Mouse (Mus musculus) ES-E14 (cell line): ENCODE results near the gene Gabra5. TPM values are rescaled to one million over a fixed set of nuclear protein-coding genes. Genes with fewer than 3 reads are reported as not detected.
A peak's percentile ranks its signal among the peaks of the same experiment; 100 is the strongest.

ENCODE experiments used
- DNase-seq: peaks from one replicate; pipeline ENCODE4 v3.0.0-alpha.2; 2013; ENCODE audit warnings: low read depth, low spot score
- H3K27ac ChIP-seq: 2 replicates; pipeline ENCODE4 v1.5.1; 2012; ENCODE audit warnings: low read depth, mild to moderate bottlenecking, low read length, moderate library complexity, mixed read lengths; ENCODE audit not compliant: poor library complexity, insufficient read depth, severe bottlenecking
- H3K36me3 ChIP-seq: 2 replicates; pipeline ENCODE4 v1.6.1; 2012; ENCODE audit warnings: mild to moderate bottlenecking, low read length, moderate library complexity, mixed read lengths; ENCODE audit not compliant: control insufficient read depth, poor library complexity, insufficient read depth, severe bottlenecking
- H3K4me1 ChIP-seq, 2 experiments: fragments of 150-350 bp in 1 of 2; sonication (generic) in 1 of 2; 2 replicates each; pipeline ENCODE4 v1.6.1; 2012; ENCODE audit warnings: low read length in 2 of 2, mild to moderate bottlenecking in 1 of 2, mixed read lengths in 1 of 2; ENCODE audit not compliant: control insufficient read depth in 2 of 2, insufficient read depth in 2 of 2, poor library complexity in 1 of 2
- H3K4me3 ChIP-seq, 2 experiments: fragments of 150-350 bp in 1 of 2; sonication (generic) in 1 of 2; 2 replicates each; pipeline ENCODE4 v1.5.1; 2012; ENCODE audit warnings: low read length in 2 of 2, low read depth in 1 of 2, mild to moderate bottlenecking in 1 of 2, mixed read lengths in 1 of 2; ENCODE audit not compliant: insufficient read depth in 1 of 2, poor library complexity in 1 of 2, severe bottlenecking in 1 of 2
- H3K9ac ChIP-seq: 2 replicates; pipeline ENCODE4 v1.6.1; 2012; ENCODE audit warnings: low read depth, mild to moderate bottlenecking, low read length, mixed read lengths; ENCODE audit not compliant: poor library complexity, insufficient read depth, severe bottlenecking
- H3K9me3 ChIP-seq: fragments of 150-350 bp; sonication (generic); 2 replicates; pipeline ENCODE4 v1.6.1; 2012; ENCODE audit warnings: low read depth, mild to moderate bottlenecking, low read length; ENCODE audit not compliant: control insufficient read depth, insufficient read depth
- CHD2 ChIP-seq: IDR thresholded peaks from 2 replicates; pipeline ENCODE4 v1.6.1; 2014; ENCODE audit warnings: mild to moderate bottlenecking, low read depth, low read length, inconsistent platforms
- HCFC1 ChIP-seq: IDR thresholded peaks from 2 replicates; pipeline ENCODE4 v1.6.1; 2012; ENCODE audit warnings: low read length, inconsistent platforms, borderline replicate concordance; ENCODE audit not compliant: insufficient read depth
- MAFK ChIP-seq: IDR thresholded peaks from 2 replicates; pipeline ENCODE4 v1.6.1; 2014; ENCODE audit warnings: mild to moderate bottlenecking, low read depth, low read length, inconsistent platforms; ENCODE audit not compliant: insufficient read depth
- ZC3H11A ChIP-seq: IDR thresholded peaks from 2 replicates; pipeline ENCODE4 v1.6.1; 2012; ENCODE audit warnings: low read depth, mild to moderate bottlenecking, inconsistent platforms, low read length, borderline replicate concordance
- ZNF384 ChIP-seq: IDR thresholded peaks from 2 replicates; pipeline ENCODE4 v1.6.1; 2012; ENCODE audit warnings: low read depth, low read length, inconsistent platforms
- in situ Hi-C, 2 experiments: fragments of 600-800 bp; cut with MboI; formaldehyde crosslinking; loops; one replicate each; pipeline ENCODE4 v1.15.1; 2025; ENCODE audit warnings: low sequenced_read_pairs in 2 of 2, inconsistent platforms in 1 of 2; ENCODE audit not compliant: unreplicated experiment in 2 of 2
- total RNA-seq: library from RNA; depleted of rRNA; stranded (reverse); fragments of 300-350 nt; gene quantifications from 2 replicates; pipeline ENCODE4 v1.2.3, GENCODE M21; 2012; rRNA removed

Gabra5 gene
- 0.48 and 0.49 TPM in 2 replicates for total RNA-seq

- H3K9ac ChIP-seq = peak within 1 kb of the TSS; percentile 52
- DNase-seq = peak; percentile 46
- in situ Hi-C loops = no loop called here
- H3K27ac ChIP-seq = no peak within 1 kb of the TSS
- no peak for TF ChIP-seq MAFK
- TF ChIP-seq HCFC1 = no peak
- no peak for TF ChIP-seq ZNF384
- no peak for TF ChIP-seq CHD2
- no peak for TF ChIP-seq ZC3H11A
- H3K36me3 ChIP-seq = no peaks in the 10 kb centered on the region
- H3K4me3 ChIP-seq = peak within 1 kb of the TSS; percentile 49 to 70
- H3K9me3 ChIP-seq = no peaks in the 10 kb centered on the region
- no peaks in the 10 kb centered on the region for H3K4me1 ChIP-seq
These were observed at the start of gene Gabra5 for GRCm38 (mm10) chr7:57509681-57510141. Gene Gabra5, minus strand, starts transcription at chr7:57510059.

GRCm38 (mm10) chr7:57538565-57538964, 28.7 kb upstream of the Gabra5 start:
- Histone ChIP-seq H3K9ac (no peak overlapping the region), H3K36me3 (no peaks in the 10 kb centered on the region), H3K9me3 (no peaks in the 10 kb centered on the region), H3K4me3 (no peak overlapping the region), H3K27ac (no peak overlapping the region), H3K4me1 (no peaks in the 10 kb centered on the region)
- in situ Hi-C loops = no loop called here
- TF ChIP-seq HCFC1 (no peak), ZNF384 (no peak)
- peak; percentile 64 for DNase-seq

- no peaks in the 10 kb centered on the region for H3K36me3 ChIP-seq
- no peak overlapping the region for H3K27ac ChIP-seq
- TF ChIP-seq CHD2 = no peak
- no peak for TF ChIP-seq ZC3H11A
- TF ChIP-seq HCFC1 = no peak
- TF ChIP-seq ZNF384 = no peak
- no peak for TF ChIP-seq MAFK
- in situ Hi-C loops = no loop called here
- H3K9me3 ChIP-seq = no peaks in the 10 kb centered on the region
- no peaks in the 10 kb centered on the region for H3K4me1 ChIP-seq
- no peak overlapping the region for H3K9ac ChIP-seq
- no peak overlapping the region for H3K4me3 ChIP-seq
- DNase-seq = no peak
These were observed 22.8 kb upstream of the Gabra5 start for GRCm38 (mm10) chr7:57532676-57533075.

GRCm38 (mm10) chr7:57529954-57530353, 20.1 kb upstream of the Gabra5 start:
- in situ Hi-C loops = no loop called here
- no peak overlapping the region for H3K4me3 ChIP-seq
- H3K36me3 ChIP-seq = no peaks in the 10 kb centered on the region
- H3K9ac ChIP-seq = no peak overlapping the region
- no peaks in the 10 kb centered on the region for H3K9me3 ChIP-seq
- no peaks in the 10 kb centered on the region for H3K4me1 ChIP-seq
- no peak for TF ChIP-seq CHD2
- no peak for TF ChIP-seq MAFK
- TF ChIP-seq ZNF384 = no peak
- no peak for TF ChIP-seq ZC3H11A
- no peak for DNase-seq
- no peak overlapping the region for H3K27ac ChIP-seq

GRCm38 (mm10) chr7:57529451-57529850, 19.6 kb upstream of the Gabra5 start:
- no peaks in the 10 kb centered on the region for H3K9me3 ChIP-seq
- no peak for DNase-seq
- H3K4me3 ChIP-seq = no peak overlapping the region
- TF ChIP-seq ZNF384 (peak; percentile 52; the same call in 1 of the 2 replicates), CHD2 (no peak)
- no peak overlapping the region for H3K27ac ChIP-seq
- no peak overlapping the region for H3K9ac ChIP-seq
- in situ Hi-C loops = no loop called here
- H3K36me3 ChIP-seq = no peaks in the 10 kb centered on the region
- no peaks in the 10 kb centered on the region for H3K4me1 ChIP-seq
